Mouse (Mus musculus) neural tube, embryonic 10.5 days (tissue): ENCODE data around the gene Mapk1ip1l.
A peak's percentile ranks its signal among the peaks of the same experiment; 100 is the strongest.

Experiments
- DNase-seq: peaks from one replicate; pipeline ENCODE4 v3.0.0-alpha.2; 2017; ENCODE audit warnings: low spot score; ENCODE audit errors: extremely low spot score

Gene Mapk1ip1l

GRCm38 (mm10) chr14:47297785-47298407, at the start of gene Mapk1ip1l:
Mapk1ip1l (plus strand) TSS chr14:47298266.
- DNase-seq, result peak; percentile 98

- DNase-seq, result no peak
Measured at GRCm38 (mm10) chr14:47249839-47250238, 48.2 kb upstream of the Mapk1ip1l start.

GRCm38 (mm10) chr14:47264866-47265265, 33.2 kb upstream of the Mapk1ip1l start:
- DNase-seq, result no peak

GRCm38 (mm10) chr14:47265829-47266228, 32.2 kb upstream of the Mapk1ip1l start:
- DNase-seq, result no peak

- no peak for DNase-seq
Measured at GRCm38 (mm10) chr14:47269056-47269455, 29.0 kb upstream of the Mapk1ip1l start.

- no peak for DNase-seq
Measured at GRCm38 (mm10) chr14:47269706-47270105, 28.4 kb upstream of the Mapk1ip1l start.

GRCm38 (mm10) chr14:47273751-47274150, 24.3 kb upstream of the Mapk1ip1l start:
- DNase-seq, result no peak

GRCm38 (mm10) chr14:47275417-47275816, 22.6 kb upstream of the Mapk1ip1l start:
- peak; percentile 17 for DNase-seq

GRCm38 (mm10) chr14:47276036-47276603, 21.9 kb upstream of the Mapk1ip1l start:
- DNase-seq, result no peak

- DNase-seq, result peak; percentile 97
Measured at GRCm38 (mm10) chr14:47276637-47277393, 21.3 kb upstream of the Mapk1ip1l start, which contains the start of the genes Wdhd1 and Socs4. Wdhd1 (minus strand) TSS chr14:47276857. Socs4 (plus strand) TSS chr14:47276931.

GRCm38 (mm10) chr14:47279058-47279457, 19.0 kb upstream of the Mapk1ip1l start:
- no peak for DNase-seq

GRCm38 (mm10) chr14:47281535-47281934, 16.5 kb upstream of the Mapk1ip1l start:
- DNase-seq, result no peak

GRCm38 (mm10) chr14:47283568-47283967, 14.5 kb upstream of the Mapk1ip1l start:
- no peak for DNase-seq

GRCm38 (mm10) chr14:47285271-47285670, 12.8 kb upstream of the Mapk1ip1l start:
- no peak for DNase-seq

GRCm38 (mm10) chr14:47286215-47286614, 11.9 kb upstream of the Mapk1ip1l start:
- no peak for DNase-seq

GRCm38 (mm10) chr14:47287021-47287420, 11.0 kb upstream of the Mapk1ip1l start:
- no peak for DNase-seq

- DNase-seq, result no peak
Measured at GRCm38 (mm10) chr14:47291772-47292171, 6.3 kb upstream of the Mapk1ip1l start.

GRCm38 (mm10) chr14:47294136-47294535, 3.9 kb upstream of the Mapk1ip1l start:
- no peak for DNase-seq

GRCm38 (mm10) chr14:47296232-47296631, 1.8 kb upstream of the Mapk1ip1l start:
- no peak for DNase-seq

- DNase-seq, result peak; percentile 83
Measured at GRCm38 (mm10) chr14:47298408-47298792, 334 bp downstream of the Mapk1ip1l start.

GRCm38 (mm10) chr14:47298819-47299261, 774 bp downstream of the Mapk1ip1l start:
- peak; percentile 55 for DNase-seq
